Mouse (Mus musculus): ENCODE measurements at regions not wholly inside any gene's neighbourhood (a gene's known extent, or its start where the extent isn't known, plus 50 kb on each side); places are given as distances from the start of the nearest gene placed in this dataset.

GRCm38 (mm10) chr11:91442361-91442760, 135.0 kb downstream of the Kif2b start:
- no peaks in the 10 kb centered on the region for H3K27me3 ChIP-seq (replicated peaks)
- dilution Hi-C loops (cut with MboI; ENCODE audit: extremely low pct_ligation_motif_present, extremely low pct_unique_long_range_greater_than_20kb, low sequenced_read_pairs), result no loop called here
- peaks cover 18% of the 10 kb centered on the region for H3K9me3 ChIP-seq (replicated peaks; ENCODE audit: low read length)
- H3K9ac ChIP-seq (ENCODE audit: insufficient read depth, low read depth), result no peak overlapping the region
- no peaks in the 10 kb centered on the region for H3K79me2 ChIP-seq (replicated peaks; ENCODE audit: control insufficient read depth, extremely low read depth, insufficient read depth, poor library complexity, severe bottlenecking)
- no peak overlapping the region for H3K4me3 ChIP-seq (replicated peaks in 1 of 3; ENCODE audit: low read depth in 2 of 3, low read length in 2 of 3, poor library complexity in 1 of 3)
- DNase-seq (ENCODE audit: extremely low read depth), result no peak
- no peaks in the 10 kb centered on the region for H3K36me3 ChIP-seq (replicated peaks in 1 of 2; ENCODE audit: control insufficient read depth in 1 of 2, insufficient read depth in 1 of 2, low read length in 1 of 2)
- TF ChIP-seq NELFE (IDR thresholded peaks at IDR 0.05; ENCODE audit: low read depth, low read length) (no peak), SMC3 (IDR thresholded peaks at IDR 0.05; ENCODE audit: low read depth, low read length) (no peak), POLR2AphosphoS2 (IDR thresholded peaks at IDR 0.05; ENCODE audit: low read depth, low read length) (no peak), RCOR1 (conservative IDR thresholded peaks at IDR 0.05; ENCODE audit: low read depth, low read length) (no peak), NRF1 (IDR thresholded peaks at IDR 0.05; ENCODE audit: low read depth, low read length) (no peak), RAD21 (IDR thresholded peaks at IDR 0.05; ENCODE audit: low read depth, low read length) (no peak), HCFC1 (IDR thresholded peaks at IDR 0.05; ENCODE audit: low read depth, low read length) (no peak), KAT2A (IDR thresholded peaks at IDR 0.05; ENCODE audit: insufficient replicate concordance, low read length) (no peak), E2F4 (IDR thresholded peaks at IDR 0.05; ENCODE audit: insufficient replicate concordance, low read depth, low read length) (no peak), ZMIZ1 (IDR thresholded peaks at IDR 0.05; ENCODE audit: low read depth, low read length) (no peak), TCF12 (IDR thresholded peaks at IDR 0.05; ENCODE audit: low read depth, low read length) (no peak)
- no peaks in the 10 kb centered on the region for H3K4me1 ChIP-seq (ENCODE audit: control insufficient read depth in 1 of 2, insufficient read depth in 2 of 2)
- no peak overlapping the region for H3K4me2 ChIP-seq (ENCODE audit: insufficient read depth, low read depth, poor library complexity, severe bottlenecking)
- no peak overlapping the region for H3K27ac ChIP-seq (ENCODE audit: insufficient read depth, low read depth)
- in situ Hi-C loops (cut with MboI; ENCODE audit: low pct_ligation_motif_present, low pct_unique_long_range_greater_than_20kb, low sequenced_read_pairs), result no loop called here

GRCm38 (mm10) chr11:91432195-91432594, 145.2 kb downstream of the Kif2b start:
- Histone ChIP-seq H3K4me3 (replicated peaks in 1 of 3; ENCODE audit: low read depth in 2 of 3, low read length in 2 of 3, poor library complexity in 1 of 3) (no peak overlapping the region), H3K4me1 (ENCODE audit: control insufficient read depth in 1 of 2, insufficient read depth in 2 of 2) (no peaks in the 10 kb centered on the region), H3K79me2 (replicated peaks; ENCODE audit: control insufficient read depth, extremely low read depth, insufficient read depth, poor library complexity, severe bottlenecking) (no peaks in the 10 kb centered on the region), H3K27me3 (replicated peaks) (no peaks in the 10 kb centered on the region), H3K9me3 (replicated peaks; ENCODE audit: low read length) (peaks cover 53% of the 10 kb centered on the region), H3K4me2 (ENCODE audit: insufficient read depth, low read depth, poor library complexity, severe bottlenecking) (no peak overlapping the region), H3K9ac (ENCODE audit: insufficient read depth, low read depth) (no peak overlapping the region), H3K27ac (ENCODE audit: insufficient read depth, low read depth) (no peak overlapping the region), H3K36me3 (replicated peaks in 1 of 2; ENCODE audit: control insufficient read depth in 1 of 2, insufficient read depth in 1 of 2, low read length in 1 of 2) (no peaks in the 10 kb centered on the region)
- dilution Hi-C loops (cut with MboI; ENCODE audit: extremely low pct_ligation_motif_present, extremely low pct_unique_long_range_greater_than_20kb, low sequenced_read_pairs), result no loop called here
- TF ChIP-seq RCOR1 (conservative IDR thresholded peaks at IDR 0.05; ENCODE audit: low read depth, low read length), result no peak
- no peak for TF ChIP-seq GABPA (IDR thresholded peaks at IDR 0.05; ENCODE audit: insufficient replicate concordance, low read depth, low read length)
- no peak for TF ChIP-seq CTCF (conservative IDR thresholded peaks at IDR 0.05 in 1 of 2, IDR thresholded peaks at IDR 0.05 in 1 of 2; ENCODE audit: low read depth in 2 of 2, low read length in 2 of 2)
- no peak for TF ChIP-seq USF2 (conservative IDR thresholded peaks at IDR 0.05; ENCODE audit: low read depth, low read length)
- no peak for TF ChIP-seq CHD1 (IDR thresholded peaks at IDR 0.05; ENCODE audit: low read depth, low read length)
- no peak for DNase-seq (ENCODE audit: extremely low read depth)
- in situ Hi-C loops (cut with MboI; ENCODE audit: low pct_ligation_motif_present, low pct_unique_long_range_greater_than_20kb, low sequenced_read_pairs), result no loop called here

- H3K79me2 ChIP-seq (replicated peaks; ENCODE audit: control insufficient read depth, extremely low read depth, insufficient read depth, poor library complexity, severe bottlenecking), result no peaks in the 10 kb centered on the region
- no peak overlapping the region for H3K9ac ChIP-seq (ENCODE audit: insufficient read depth, low read depth)
- no peaks in the 10 kb centered on the region for H3K27me3 ChIP-seq (replicated peaks)
- no peak overlapping the region for H3K4me2 ChIP-seq (ENCODE audit: insufficient read depth, low read depth, poor library complexity, severe bottlenecking)
- no peak overlapping the region for H3K4me3 ChIP-seq (replicated peaks in 1 of 3; ENCODE audit: low read depth in 2 of 3, low read length in 2 of 3, poor library complexity in 1 of 3)
- no peak for DNase-seq (ENCODE audit: extremely low read depth)
- no peak overlapping the region for H3K27ac ChIP-seq (ENCODE audit: insufficient read depth, low read depth)
- TF ChIP-seq IRF4 (IDR thresholded peaks at IDR 0.05; ENCODE audit: low read depth, low read length) (no peak), ZNF384 (IDR thresholded peaks at IDR 0.05; ENCODE audit: low read depth, low read length) (no peak), USF2 (conservative IDR thresholded peaks at IDR 0.05; ENCODE audit: low read depth, low read length) (no peak), RAD21 (IDR thresholded peaks at IDR 0.05; ENCODE audit: low read depth, low read length) (no peak), KAT2A (IDR thresholded peaks at IDR 0.05; ENCODE audit: insufficient replicate concordance, low read length) (no peak), MYC (IDR thresholded peaks at IDR 0.05; ENCODE audit: low read depth, low read length) (no peak), SIN3A (IDR thresholded peaks at IDR 0.05; ENCODE audit: low read length) (no peak), MEF2A (IDR thresholded peaks at IDR 0.05; ENCODE audit: borderline replicate concordance, low read depth, low read length) (no peak), NRF1 (IDR thresholded peaks at IDR 0.05; ENCODE audit: low read depth, low read length) (no peak), ZMIZ1 (IDR thresholded peaks at IDR 0.05; ENCODE audit: low read depth, low read length) (no peak)
- peaks cover 65% of the 10 kb centered on the region for H3K9me3 ChIP-seq (replicated peaks; ENCODE audit: low read length)
- dilution Hi-C loops (cut with MboI; ENCODE audit: extremely low pct_ligation_motif_present, extremely low pct_unique_long_range_greater_than_20kb, low sequenced_read_pairs), result no loop called here
- H3K4me1 ChIP-seq (ENCODE audit: control insufficient read depth in 1 of 2, insufficient read depth in 2 of 2), result no peaks in the 10 kb centered on the region
- in situ Hi-C loops (cut with MboI; ENCODE audit: low pct_ligation_motif_present, low pct_unique_long_range_greater_than_20kb, low sequenced_read_pairs), result no loop called here
- no peaks in the 10 kb centered on the region for H3K36me3 ChIP-seq (replicated peaks in 1 of 2; ENCODE audit: control insufficient read depth in 1 of 2, insufficient read depth in 1 of 2, low read length in 1 of 2)
Measured at GRCm38 (mm10) chr11:91426731-91427130, 150.6 kb downstream of the Kif2b start.

Data from CH12.LX (cell line).